Mouse (Mus musculus): ENCODE results near the gene Olfr951.

Gene Olfr951

GRCm38 (mm10) chr9:39387110-39387509, at the start of gene Olfr951:
TSS of gene Olfr951 (plus strand) at chr9:39387410.
- DNase-seq: no peak

GRCm38 (mm10) chr9:39427048-39427447, 39.8 kb downstream of the Olfr951 start, which contains the start of gene Olfr952:
TSS of gene Olfr952 (minus strand) at chr9:39427148.
- no peak for DNase-seq
